Mouse (Mus musculus): ENCODE data around the gene Stpg1. TPM values are rescaled to one million over a fixed set of nuclear protein-coding genes. Genes with fewer than 3 reads are reported as not detected.

The Stpg1 gene
- polyA plus RNA-seq, 1 experiment from 2014 or later: 0.70 TPM

GRCm38 (mm10) chr4:135513865-135514264, 19.3 kb downstream of the Stpg1 start:
- H3K27ac ChIP-seq (replicated peaks in 1 of 2; ENCODE audit: control insufficient read depth in 1 of 2, insufficient read depth in 1 of 2, low read depth in 2 of 2, low read length in 2 of 2): no peak overlapping the region
- no peak overlapping the region for H3K9ac ChIP-seq (ENCODE audit: low read length)
- no peaks in the 10 kb centered on the region for H3K9me3 ChIP-seq (ENCODE audit: control insufficient read depth, low read length)
- H3K27me3 ChIP-seq (ENCODE audit: control insufficient read depth, insufficient read depth, low read length): no peaks in the 10 kb centered on the region
- WGBS: 72% methylated on average over 7 of the region's 7 CpGs
- no peak overlapping the region for H3K4me3 ChIP-seq (ENCODE audit: control insufficient read depth in 1 of 2, insufficient read depth in 1 of 2, low read depth in 1 of 2, low read length in 2 of 2)
- ATAC-seq (ENCODE audit: insufficient number of reproducible peaks, insufficient read depth, low FRiP score, low read depth): no peak
- H3K4me1 ChIP-seq (ENCODE audit: control insufficient read depth in 2 of 2, insufficient read depth in 2 of 2, low read length in 2 of 2): no peaks in the 10 kb centered on the region
- H3K4me2 ChIP-seq (ENCODE audit: low read length): no peak overlapping the region
- no peaks in the 10 kb centered on the region for H3K36me3 ChIP-seq (ENCODE audit: control insufficient read depth, insufficient read depth, low read length)

- WGBS: 71% methylated on average over 14 of the region's 14 CpGs
- H3K36me3 ChIP-seq (ENCODE audit: control insufficient read depth, insufficient read depth, low read length): no peaks in the 10 kb centered on the region
- no peaks in the 10 kb centered on the region for H3K9me3 ChIP-seq (ENCODE audit: control insufficient read depth, low read length)
- no peaks in the 10 kb centered on the region for H3K4me1 ChIP-seq (ENCODE audit: control insufficient read depth in 2 of 2, insufficient read depth in 2 of 2, low read length in 2 of 2)
- H3K4me3 ChIP-seq (ENCODE audit: control insufficient read depth in 1 of 2, insufficient read depth in 1 of 2, low read depth in 1 of 2, low read length in 2 of 2): no peak overlapping the region
- ATAC-seq (ENCODE audit: insufficient number of reproducible peaks, insufficient read depth, low FRiP score, low read depth): no peak
- H3K4me2 ChIP-seq (ENCODE audit: low read length): no peak overlapping the region
- H3K27me3 ChIP-seq (ENCODE audit: control insufficient read depth, insufficient read depth, low read length): no peaks in the 10 kb centered on the region
- no peak overlapping the region for H3K27ac ChIP-seq (replicated peaks in 1 of 2; ENCODE audit: control insufficient read depth in 1 of 2, insufficient read depth in 1 of 2, low read depth in 2 of 2, low read length in 2 of 2)
- no peak overlapping the region for H3K9ac ChIP-seq (ENCODE audit: low read length)
Observed at GRCm38 (mm10) chr4:135514925-135515324, 20.3 kb downstream of the Stpg1 start.

GRCm38 (mm10) chr4:135516351-135517316, 22.0 kb downstream of the Stpg1 start:
- Histone ChIP-seq H3K9me3 (ENCODE audit: control insufficient read depth, low read length) (no peaks in the 10 kb centered on the region), H3K36me3 (ENCODE audit: control insufficient read depth, insufficient read depth, low read length) (no peaks in the 10 kb centered on the region), H3K4me3 (ENCODE audit: control insufficient read depth in 1 of 2, insufficient read depth in 1 of 2, low read depth in 1 of 2, low read length in 2 of 2) (no peak overlapping the region), H3K9ac (ENCODE audit: low read length) (no peak overlapping the region), H3K27me3 (ENCODE audit: control insufficient read depth, insufficient read depth, low read length) (no peaks in the 10 kb centered on the region), H3K27ac (replicated peaks in 1 of 2; ENCODE audit: control insufficient read depth in 1 of 2, insufficient read depth in 1 of 2, low read depth in 2 of 2, low read length in 2 of 2) (no peak overlapping the region), H3K4me2 (ENCODE audit: low read length) (no peak overlapping the region), H3K4me1 (ENCODE audit: control insufficient read depth in 2 of 2, insufficient read depth in 2 of 2, low read length in 2 of 2) (no peaks in the 10 kb centered on the region)
- WGBS: 50% methylated on average over 15 of the region's 15 CpGs
- ATAC-seq (ENCODE audit: insufficient number of reproducible peaks, insufficient read depth, low FRiP score, low read depth): no peak

- H3K36me3 ChIP-seq (ENCODE audit: control insufficient read depth, insufficient read depth, low read length): no peaks in the 10 kb centered on the region
- 83% methylated on average over 12 of the region's 12 CpGs for WGBS
- no peak for ATAC-seq (ENCODE audit: insufficient number of reproducible peaks, insufficient read depth, low FRiP score, low read depth)
- H3K4me3 ChIP-seq (ENCODE audit: control insufficient read depth in 1 of 2, insufficient read depth in 1 of 2, low read depth in 1 of 2, low read length in 2 of 2): no peak overlapping the region
- H3K27me3 ChIP-seq (ENCODE audit: control insufficient read depth, insufficient read depth, low read length): no peaks in the 10 kb centered on the region
- H3K9me3 ChIP-seq (ENCODE audit: control insufficient read depth, low read length): no peaks in the 10 kb centered on the region
- H3K4me1 ChIP-seq (ENCODE audit: control insufficient read depth in 2 of 2, insufficient read depth in 2 of 2, low read length in 2 of 2): no peaks in the 10 kb centered on the region
- H3K4me2 ChIP-seq (ENCODE audit: low read length): no peak overlapping the region
- no peak overlapping the region for H3K9ac ChIP-seq (ENCODE audit: low read length)
- H3K27ac ChIP-seq (replicated peaks in 1 of 2; ENCODE audit: control insufficient read depth in 1 of 2, insufficient read depth in 1 of 2, low read depth in 2 of 2, low read length in 2 of 2): no peak overlapping the region
Observed at GRCm38 (mm10) chr4:135518135-135518534, 23.5 kb downstream of the Stpg1 start.

- WGBS: 71% methylated on average over 9 of the region's 9 CpGs
- Histone ChIP-seq H3K4me3 (ENCODE audit: control insufficient read depth in 1 of 2, insufficient read depth in 1 of 2, low read depth in 1 of 2, low read length in 2 of 2) (no peak overlapping the region), H3K27me3 (ENCODE audit: control insufficient read depth, insufficient read depth, low read length) (peaks cover 3% of the 10 kb centered on the region; the same call in 1 of the 2 replicates), H3K36me3 (ENCODE audit: control insufficient read depth, insufficient read depth, low read length) (no peaks in the 10 kb centered on the region), H3K9ac (ENCODE audit: low read length) (no peak overlapping the region), H3K9me3 (ENCODE audit: control insufficient read depth, low read length) (no peaks in the 10 kb centered on the region), H3K4me1 (ENCODE audit: control insufficient read depth in 2 of 2, insufficient read depth in 2 of 2, low read length in 2 of 2) (peaks cover 3 to 4% of the 10 kb centered on the region in 2 experiments; a peak in 2 of 4 replicates), H3K4me2 (ENCODE audit: low read length) (no peak overlapping the region), H3K27ac (replicated peaks in 1 of 2; ENCODE audit: control insufficient read depth in 1 of 2, insufficient read depth in 1 of 2, low read depth in 2 of 2, low read length in 2 of 2) (no peak overlapping the region)
- ATAC-seq (ENCODE audit: insufficient number of reproducible peaks, insufficient read depth, low FRiP score, low read depth): no peak
Observed at GRCm38 (mm10) chr4:135520421-135520820, 25.8 kb downstream of the Stpg1 start.

GRCm38 (mm10) chr4:135523939-135524338, 29.3 kb downstream of the Stpg1 start:
- 29% methylated on average over 6 of the region's 7 CpGs for WGBS

GRCm38 (mm10) chr4:135525057-135525456, 30.5 kb downstream of the Stpg1 start:
- H3K4me1 ChIP-seq (ENCODE audit: control insufficient read depth in 2 of 2, insufficient read depth in 2 of 2, low read length in 2 of 2): peaks cover 3 to 5% of the 10 kb centered on the region in 2 experiments; a peak in 2 of 4 replicates
- H3K4me3 ChIP-seq (ENCODE audit: control insufficient read depth in 1 of 2, insufficient read depth in 1 of 2, low read depth in 1 of 2, low read length in 2 of 2): no peak overlapping the region
- peaks cover 11% of the 10 kb centered on the region; the same call in 1 of the 2 replicates for H3K27me3 ChIP-seq (ENCODE audit: control insufficient read depth, insufficient read depth, low read length)
- H3K27ac ChIP-seq (replicated peaks in 1 of 2; ENCODE audit: control insufficient read depth in 1 of 2, insufficient read depth in 1 of 2, low read depth in 2 of 2, low read length in 2 of 2): no peak overlapping the region
- H3K36me3 ChIP-seq (ENCODE audit: control insufficient read depth, insufficient read depth, low read length): no peaks in the 10 kb centered on the region
- H3K4me2 ChIP-seq (ENCODE audit: low read length): no peak overlapping the region
- 59% methylated on average over 12 of the region's 12 CpGs for WGBS
- ATAC-seq (ENCODE audit: insufficient number of reproducible peaks, insufficient read depth, low FRiP score, low read depth): no peak
- H3K9ac ChIP-seq (ENCODE audit: low read length): no peak overlapping the region
- no peaks in the 10 kb centered on the region for H3K9me3 ChIP-seq (ENCODE audit: control insufficient read depth, low read length)

More at GRCm38 (mm10) chr4:135523939-135524338, 29.3 kb downstream of the Stpg1 start:
- Histone ChIP-seq H3K36me3 (ENCODE audit: control insufficient read depth, insufficient read depth, low read length) (no peaks in the 10 kb centered on the region), H3K4me1 (ENCODE audit: control insufficient read depth in 2 of 2, insufficient read depth in 2 of 2, low read length in 2 of 2) (peaks cover 3 to 5% of the 10 kb centered on the region in 2 experiments; a peak in 2 of 4 replicates), H3K27ac (replicated peaks in 1 of 2; ENCODE audit: control insufficient read depth in 1 of 2, insufficient read depth in 1 of 2, low read depth in 2 of 2, low read length in 2 of 2) (no peak overlapping the region), H3K9me3 (ENCODE audit: control insufficient read depth, low read length) (no peaks in the 10 kb centered on the region), H3K4me2 (ENCODE audit: low read length) (no peak overlapping the region), H3K4me3 (ENCODE audit: control insufficient read depth in 1 of 2, insufficient read depth in 1 of 2, low read depth in 1 of 2, low read length in 2 of 2) (no peak overlapping the region), H3K27me3 (ENCODE audit: control insufficient read depth, insufficient read depth, low read length) (peaks cover 11% of the 10 kb centered on the region; the same call in 1 of the 2 replicates), H3K9ac (ENCODE audit: low read length) (no peak overlapping the region)
- ATAC-seq (ENCODE audit: insufficient number of reproducible peaks, insufficient read depth, low FRiP score, low read depth): no peak
